ENCODE assay signal across 8 mouse cellular contexts in the genomic region with DNA sequence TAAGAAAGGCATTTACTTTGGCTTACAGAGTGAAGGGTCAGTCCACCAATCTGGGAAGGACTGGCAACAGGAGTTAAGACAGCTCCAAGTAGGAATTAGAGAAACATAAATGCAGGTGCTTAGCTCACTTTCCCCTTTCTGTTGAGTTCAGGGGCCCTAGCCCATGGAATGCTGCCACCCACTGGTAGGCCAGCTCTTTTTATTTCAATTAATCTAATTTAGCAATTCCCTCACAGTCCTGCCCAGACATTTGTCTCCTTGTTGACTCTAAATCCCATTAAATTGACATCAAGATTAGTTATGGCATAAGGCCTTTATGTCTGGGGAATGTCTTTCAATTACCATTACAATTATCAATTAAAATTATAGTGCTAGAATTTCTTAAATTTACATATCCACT.
DNase-seq lines count a peak whose midpoint lies in the region; ATAC-seq and TF ChIP-seq lines count a peak whose summit lies in the region.

No protein-coding gene starts in this region.

- no peak overlapping the region for H3K27ac ChIP-seq in gastrocnemius, adult 2 months
- H3K27ac ChIP-seq in midbrain, embryonic 14.5 days (replicated peaks; ENCODE audit: low read depth, low read length) = no peak overlapping the region
- H3K27ac ChIP-seq in midbrain, embryonic 10.5 days (replicated peaks) = no peak overlapping the region
- H3K27ac ChIP-seq in liver, postnatal 0 days (ENCODE audit: low read depth) = no peak overlapping the region

- H3K36me3 ChIP-seq in midbrain, embryonic 14.5 days (ENCODE audit: control insufficient read depth, insufficient read depth, low read length) = no peaks in the 10 kb centered on the region
- no peaks in the 10 kb centered on the region for H3K36me3 ChIP-seq in midbrain, embryonic 10.5 days
- H3K36me3 ChIP-seq in liver, postnatal 0 days (replicated peaks; ENCODE audit: insufficient read depth, low read length) = no peaks in the 10 kb centered on the region

- intact Hi-C loops in gastrocnemius, adult 2 months (cut with DNase I) = no loop called here
- intact Hi-C loops in gastrocnemius, postnatal 36 days (cut with DNase I) = no loop called here

- no peaks in the 10 kb centered on the region for H3K9me3 ChIP-seq in midbrain, embryonic 14.5 days (ENCODE audit: control insufficient read depth, low read length)
- H3K9me3 ChIP-seq in midbrain, embryonic 10.5 days (replicated peaks) = no peaks in the 10 kb centered on the region
- no peaks in the 10 kb centered on the region for H3K9me3 ChIP-seq in liver, postnatal 0 days (ENCODE audit: low read length)

- no peak overlapping the region for H3K4me3 ChIP-seq in gastrocnemius, adult 2 months
- H3K4me3 ChIP-seq in midbrain, embryonic 14.5 days (replicated peaks; ENCODE audit: low read depth, low read length) = no peak overlapping the region
- no peak overlapping the region for H3K4me3 ChIP-seq in midbrain, embryonic 10.5 days
- no peak overlapping the region for H3K4me3 ChIP-seq in liver, postnatal 0 days (ENCODE audit: low read depth, low read length)

- DNase-seq in gastrocnemius, adult 2 months = peak; percentile 38
- DNase-seq in gastrocnemius, postnatal 36 days = no peak
- peak; percentile 73 for DNase-seq in midbrain, embryonic 14.5 days
- DNase-seq in midbrain, embryonic 10.5 days (ENCODE audit: low spot score) = no peak
- DNase-seq in cerebellum, postnatal 10 days = peak; percentile 66 to 70
- no peak for DNase-seq in liver, postnatal 0 days
- DNase-seq in thymus, postnatal 0 days (ENCODE audit: low spot score) = no peak

- no peak for ATAC-seq in midbrain, embryonic 14.5 days (ENCODE audit: low FRiP score, low TSS enrichment)
- no peak for ATAC-seq in liver, postnatal 0 days
- ATAC-seq in activated CD4-positive, CD25-positive, alpha-beta regulatory T cell, adult 4 months = no peak

- TF ChIP-seq CTCF in gastrocnemius, adult 2 months (IDR thresholded peaks at IDR 0.05) = peak; percentile 62
- TF ChIP-seq CTCF in liver, postnatal 0 days (IDR thresholded peaks at IDR 0.05; ENCODE audit: low read depth) = 0 out of 2 replicates have a peak, but pooled peaks have one; percentile 14

- H3K9ac ChIP-seq in midbrain, embryonic 14.5 days (replicated peaks; ENCODE audit: low read length) = no peak overlapping the region
- no peak overlapping the region for H3K9ac ChIP-seq in liver, postnatal 0 days (replicated peaks)

- H3K4me1 ChIP-seq in midbrain, embryonic 14.5 days (ENCODE audit: control insufficient read depth, insufficient read depth, low read length) = no peaks in the 10 kb centered on the region
- H3K4me1 ChIP-seq in midbrain, embryonic 10.5 days = no peaks in the 10 kb centered on the region
- no peaks in the 10 kb centered on the region for H3K4me1 ChIP-seq in liver, postnatal 0 days (ENCODE audit: insufficient read depth)

- TF ChIP-seq EP300 in liver, postnatal 0 days (IDR thresholded peaks at IDR 0.05; ENCODE audit: low read depth) = no peak

- no peak overlapping the region for H3K4me2 ChIP-seq in midbrain, embryonic 14.5 days (ENCODE audit: low read length)
- no peak overlapping the region for H3K4me2 ChIP-seq in liver, postnatal 0 days (ENCODE audit: low read depth, low read length)

- no peaks in the 10 kb centered on the region for H3K27me3 ChIP-seq in midbrain, embryonic 14.5 days (ENCODE audit: control insufficient read depth, insufficient read depth, low read length)
- no peaks in the 10 kb centered on the region for H3K27me3 ChIP-seq in midbrain, embryonic 10.5 days (ENCODE audit: low read depth, poor library complexity, severe bottlenecking)
- H3K27me3 ChIP-seq in liver, postnatal 0 days (ENCODE audit: insufficient read depth, low read length) = no peaks in the 10 kb centered on the region

Comparison
In these comparisons a context has a peak if more than half of its experiments do, and no peak if none do; other contexts are left out.
1. DNase-seq: peak in gastrocnemius, adult 2 months (single experiment), midbrain, embryonic 14.5 days (single experiment) and cerebellum, postnatal 10 days (2 of 2); none in gastrocnemius, postnatal 36 days (0 of 2), midbrain, embryonic 10.5 days (single experiment), liver, postnatal 0 days (single experiment) and thymus, postnatal 0 days (single experiment).